In the genomic region with DNA sequence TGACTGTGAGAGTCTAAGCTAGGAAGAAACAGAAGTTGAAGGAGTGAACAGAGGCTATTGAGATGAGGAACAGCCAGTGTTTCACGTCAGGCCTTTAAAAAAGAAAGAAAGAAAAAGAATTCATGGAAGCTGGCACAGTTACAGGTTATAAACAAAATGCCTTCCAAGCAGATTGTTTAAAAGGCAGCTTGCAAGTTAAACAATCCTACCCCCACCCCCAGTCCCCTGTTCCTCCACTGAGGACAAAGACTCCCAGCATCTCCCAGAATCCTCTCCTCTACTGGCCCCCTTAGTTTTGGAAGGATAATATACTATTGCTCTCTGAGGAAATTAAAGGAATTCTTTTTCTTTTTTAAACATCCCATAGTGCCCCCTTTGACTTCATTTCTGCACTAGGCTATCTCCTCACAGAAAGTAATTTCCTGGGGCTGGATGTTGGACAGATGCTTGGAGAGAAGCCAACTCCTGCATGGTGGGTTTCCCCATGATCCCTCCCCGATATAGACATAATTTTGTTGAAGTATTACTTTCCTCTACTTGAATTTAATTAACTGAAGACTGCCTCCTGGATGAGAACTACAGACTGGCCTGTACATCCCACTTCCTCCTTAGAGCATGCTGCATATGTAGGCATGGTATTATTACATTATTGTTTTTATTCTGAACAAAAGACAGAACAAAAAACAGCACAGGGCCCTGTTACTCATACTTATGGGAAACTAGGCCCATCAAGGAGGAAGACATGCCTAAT, we compare ENCODE assay signal across 22 mouse cellular contexts. TPM values are rescaled to one million over a fixed set of nuclear protein-coding genes. Genes with fewer than 3 reads are reported as not detected.
DNase-seq lines count a peak whose midpoint lies in the region; ATAC-seq and TF ChIP-seq lines count a peak whose summit lies in the region.
"Had no signal": no experiment of that assay in that cellular context is flagged by ENCODE, and none has a peak within 500 bp of the region (broad histone marks: within the 10 kb centered on the region; RNA-seq: fewer than 3 reads in every experiment).

No protein-coding gene starts in this region.

- TF ChIP-seq CTCF in lung, embryonic 14.5 days (IDR thresholded peaks at IDR 0.05; ENCODE audit: low read depth): no peak
- no peak for TF ChIP-seq CTCF in lung, adult 2 months (IDR thresholded peaks at IDR 0.05; ENCODE audit: insufficient read depth, low read length)

- H3K4me1 ChIP-seq in forebrain, embryonic 15.5 days: peaks cover 7% of the 10 kb centered on the region
- H3K4me1 ChIP-seq in forebrain, embryonic 12.5 days: no peaks in the 10 kb centered on the region
- H3K4me1 ChIP-seq in lung, embryonic 14.5 days (ENCODE audit: insufficient read depth): no peaks in the 10 kb centered on the region
- H3K4me1 ChIP-seq in lung, adult 2 months (ENCODE audit: control insufficient read depth, insufficient read depth, low read length): no peaks in the 10 kb centered on the region
- H3K4me1 ChIP-seq in limb, embryonic 14.5 days (ENCODE audit: control insufficient read depth, insufficient read depth, low read length): 0 out of 2 replicates have a peak, but pooled peaks cover 8% of the 10 kb centered on the region
- H3K4me1 ChIP-seq: heart, embryonic 10.5 days; midbrain, embryonic 10.5 days; neural tube, embryonic 12.5 days had no signal

- H3K27me3 ChIP-seq in forebrain, embryonic 15.5 days: no peaks in the 10 kb centered on the region
- no peaks in the 10 kb centered on the region for H3K27me3 ChIP-seq in forebrain, embryonic 12.5 days
- no peaks in the 10 kb centered on the region for H3K27me3 ChIP-seq in lung, embryonic 14.5 days (ENCODE audit: insufficient read depth, low read length)
- H3K27me3 ChIP-seq in limb, embryonic 14.5 days (ENCODE audit: control insufficient read depth, insufficient read depth, low read length): no peaks in the 10 kb centered on the region
- H3K27me3 ChIP-seq: CH12.LX; neural tube, embryonic 12.5 days had no signal

- no peak overlapping the region for H3K27ac ChIP-seq in forebrain, embryonic 15.5 days (replicated peaks)
- no peak overlapping the region for H3K27ac ChIP-seq in forebrain, embryonic 12.5 days
- peak overlapping the region; percentile 2; the same call in 1 of the 2 replicates for H3K27ac ChIP-seq in lung, embryonic 14.5 days (ENCODE audit: low read depth)
- no peak overlapping the region for H3K27ac ChIP-seq in limb, embryonic 14.5 days (replicated peaks; ENCODE audit: low read depth, low read length)
- H3K27ac ChIP-seq: heart, embryonic 10.5 days; kidney, postnatal 0 days; midbrain, embryonic 10.5 days; neural tube, embryonic 12.5 days had no signal

- no peak overlapping the region for H3K9ac ChIP-seq in forebrain, embryonic 15.5 days (replicated peaks)
- no peak overlapping the region for H3K9ac ChIP-seq in forebrain, embryonic 12.5 days
- H3K9ac ChIP-seq in lung, embryonic 14.5 days: no peak overlapping the region
- H3K9ac ChIP-seq in limb, embryonic 14.5 days (ENCODE audit: low read depth, low read length, severe bottlenecking): no peak overlapping the region
- H3K9ac ChIP-seq: neural tube, embryonic 12.5 days had no signal

- no peak overlapping the region for H3K4me3 ChIP-seq in forebrain, embryonic 15.5 days
- no peak overlapping the region for H3K4me3 ChIP-seq in forebrain, embryonic 12.5 days (replicated peaks)
- H3K4me3 ChIP-seq in lung, embryonic 14.5 days (ENCODE audit: low read depth, low read length): no peak overlapping the region
- no peak overlapping the region for H3K4me3 ChIP-seq in lung, adult 2 months (replicated peaks; ENCODE audit: extremely low read depth, low read depth, low read length)
- no peak overlapping the region for H3K4me3 ChIP-seq in limb, embryonic 14.5 days (replicated peaks; ENCODE audit: low read length)
- H3K4me3 ChIP-seq: heart, embryonic 10.5 days; midbrain, embryonic 10.5 days; neural tube, embryonic 12.5 days had no signal

- no peak overlapping the region for H3K4me2 ChIP-seq in forebrain, embryonic 15.5 days (replicated peaks)
- H3K4me2 ChIP-seq in forebrain, embryonic 12.5 days: no peak overlapping the region
- H3K4me2 ChIP-seq in lung, embryonic 14.5 days: no peak overlapping the region
- H3K4me2 ChIP-seq in limb, embryonic 14.5 days (replicated peaks; ENCODE audit: low read depth, low read length, severe bottlenecking): no peak overlapping the region
- H3K4me2 ChIP-seq: neural tube, embryonic 12.5 days had no signal

- DNase-seq in lung, embryonic 14.5 days: peak; percentile 71
- DNase-seq in lung, adult 2 months: no peak
- DNase-seq in limb, embryonic 14.5 days (ENCODE audit: low spot score): peak; percentile 63
- DNase-seq in lung, postnatal 36 days: peak; percentile 18
- DNase-seq in ovary, postnatal 10 days (ENCODE audit: low spot score): no peak
- DNase-seq: adrenal gland, postnatal 25 days; cerebellum, adult 11-12 months; cerebellum, postnatal 25 days; embryo, embryonic 11 days; gastrocnemius, postnatal 36 days; kidney, adult 18-20 months; right cerebral cortex, postnatal 14 days; spleen, adult 18-20 months; thymus, adult 18-20 months; thymus, postnatal 4 days had no signal

- H3K36me3 ChIP-seq in forebrain, embryonic 15.5 days: no peaks in the 10 kb centered on the region
- no peaks in the 10 kb centered on the region for H3K36me3 ChIP-seq in forebrain, embryonic 12.5 days (replicated peaks)
- H3K36me3 ChIP-seq in lung, embryonic 14.5 days (ENCODE audit: insufficient read depth): no peaks in the 10 kb centered on the region
- H3K36me3 ChIP-seq in limb, embryonic 14.5 days (ENCODE audit: control insufficient read depth, insufficient read depth, low read length): no peaks in the 10 kb centered on the region
- H3K36me3 ChIP-seq: heart, embryonic 10.5 days; midbrain, embryonic 10.5 days; neural tube, embryonic 12.5 days had no signal

- WGBS in forebrain, embryonic 15.5 days: 30% methylated on average over 2 of the region's 2 CpGs
- WGBS in forebrain, embryonic 12.5 days: 49% methylated on average over 2 of the region's 2 CpGs
- WGBS in lung, embryonic 14.5 days: 16% methylated on average over 2 of the region's 2 CpGs
- WGBS in lung, adult 2 months: 26% methylated on average over 2 of the region's 2 CpGs
- 30% methylated on average over 2 of the region's 2 CpGs for WGBS in limb, embryonic 14.5 days

- H3K9me3 ChIP-seq in forebrain, embryonic 15.5 days: no peaks in the 10 kb centered on the region
- no peaks in the 10 kb centered on the region for H3K9me3 ChIP-seq in forebrain, embryonic 12.5 days
- H3K9me3 ChIP-seq in lung, embryonic 14.5 days (ENCODE audit: low read depth, low read length): no peaks in the 10 kb centered on the region
- H3K9me3 ChIP-seq in limb, embryonic 14.5 days (ENCODE audit: control insufficient read depth, low read length): no peaks in the 10 kb centered on the region
- H3K9me3 ChIP-seq: heart, embryonic 10.5 days; midbrain, embryonic 10.5 days; neural tube, embryonic 12.5 days had no signal

- no peak for TF ChIP-seq POLR2A in lung, adult 2 months (IDR thresholded peaks at IDR 0.05; ENCODE audit: borderline replicate concordance, extremely low read depth, low read depth, low read length)
- no peak for TF ChIP-seq POLR2A in limb, embryonic 14.5 days (IDR thresholded peaks at IDR 0.05; ENCODE audit: borderline replicate concordance, extremely low read depth, insufficient read depth, insufficient read length)

- peak; percentile 55; the same call in 1 of the 2 replicates for ATAC-seq in forebrain, embryonic 15.5 days (replicated peaks)
- no peak for ATAC-seq in forebrain, embryonic 12.5 days (ENCODE audit: low FRiP score)
- ATAC-seq in lung, embryonic 14.5 days (ENCODE audit: insufficient read depth): peak; percentile 82
- ATAC-seq in limb, embryonic 14.5 days (ENCODE audit: low FRiP score, low read depth): peak; percentile 89

RNA-seq across cellular contexts. Expression of gene Fbxo30, which starts 30.7 kb away (rescaled TPM):
- 27.7 and 27.9 TPM in 2 replicates for polyA plus RNA-seq in forebrain, embryonic 15.5 days (2015; fragmentation: Nextera tagmentation; extraction: Ambion mirVana)
- polyA plus RNA-seq in forebrain, embryonic 12.5 days (2016; fragmentation: Nextera tagmentation; extraction: Ambion mirVana): 43.7 and 46.6 TPM in 2 replicates
- polyA plus RNA-seq in lung, embryonic 14.5 days (2014; fragmentation: Nextera tagmentation; extraction: Ambion mirVana): 33.3 and 33.6 TPM in 2 replicates
- polyA plus RNA-seq in lung, adult 2 months (2012; rRNA removed): 4.4 and 5.2 TPM in 2 replicates
- 9.9 and 11.2 TPM in 2 replicates for polyA plus RNA-seq in limb, embryonic 14.5 days (2012; rRNA removed)
- polyA plus RNA-seq in limb, embryonic 14.5 days (2014; fragmentation: Nextera tagmentation; extraction: Ambion mirVana): 23.7 and 25.9 TPM in 2 replicates

Comparison
In these comparisons a context has a peak if more than half of its experiments do, and no peak if none do; other contexts are left out.
1. DNase-seq: peak in lung, embryonic 14.5 days (single experiment), limb, embryonic 14.5 days (single experiment) and lung, postnatal 36 days (single experiment); none in lung, adult 2 months (single experiment) and ovary, postnatal 10 days (single experiment).